Mouse (Mus musculus) small intestine, adult 10 weeks (tissue): ENCODE measurements around the gene Ifitm5. TPM values are rescaled to one million over a fixed set of nuclear protein-coding genes. Genes with fewer than 3 reads are reported as not detected.

Experiments used
- polyA plus RNA-seq: library from polyadenylated mRNA; stranded (reverse); fragments of 350-450 nt; fragmentation: Illumina TruSeq; extraction: RNeasy Lipid Tissue Mini Kit (QIAGEN cat#74804); gene quantifications from one replicate; pipeline ENCODE4 v1.2.3, GENCODE M21; 2014; ENCODE audit warnings: low replicate concordance

The Ifitm5 gene
- not detected for polyA plus RNA-seq

GRCm38 (mm10) chr7:140949824-140950530 is at the start of gene Ifitm5:
Gene Ifitm5, minus strand, starts transcription at chr7:140950291.

GRCm38 (mm10) chr7:140966921-140967320 is 16.8 kb upstream of the Ifitm5 start, which contains the start of gene Ifitm1:
Gene Ifitm1, plus strand, starts transcription at chr7:140967221.

GRCm38 (mm10) chr7:140955758-140956555 is 5.9 kb upstream of the Ifitm5 start, which contains the start of the genes Gm45717 and Ifitm2:
Gene Gm45717, minus strand, starts transcription at chr7:140955937.
Gene Ifitm2, minus strand, starts transcription at chr7:140955987.

DNA sequence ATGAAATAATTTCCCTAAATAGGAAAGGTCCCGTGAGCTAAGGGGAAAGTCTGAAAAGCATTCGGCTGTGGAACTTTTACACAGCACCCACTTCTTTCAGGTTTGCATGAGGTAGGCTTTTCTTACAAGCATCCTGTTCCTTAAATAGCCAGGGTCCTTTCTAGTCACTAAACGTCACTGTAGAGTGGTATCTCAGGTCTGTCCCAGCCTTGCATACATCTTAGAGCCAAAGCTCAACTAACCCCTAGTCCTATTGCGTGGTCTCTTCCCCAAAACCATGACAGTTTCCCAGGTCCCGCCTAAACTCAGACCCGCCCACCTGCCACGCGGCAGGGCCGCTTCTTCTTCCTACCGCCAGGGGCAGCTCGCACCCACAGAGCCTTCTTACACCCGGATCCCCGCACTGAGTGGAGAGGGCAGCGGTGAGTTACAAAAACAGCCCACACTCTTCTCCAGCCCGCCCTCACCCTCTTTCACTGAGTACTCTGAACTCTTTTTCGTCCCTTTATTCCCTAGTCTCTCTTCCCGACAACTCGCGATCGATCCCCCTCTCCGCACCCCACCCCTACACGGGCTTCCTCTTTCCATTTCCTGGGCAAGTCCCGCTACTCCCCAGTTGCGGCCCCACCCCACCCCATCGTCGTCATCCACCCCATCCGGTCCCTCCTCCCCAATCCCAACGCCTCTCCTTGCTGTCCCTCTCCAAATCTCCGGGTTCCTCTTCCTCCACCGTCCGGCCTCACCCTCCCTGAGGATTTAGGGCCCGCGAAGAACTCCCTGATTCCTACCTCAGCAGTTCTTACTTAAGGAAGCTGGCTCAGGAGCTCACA is 8.7 kb downstream of the Ifitm5 start, which contains the start of gene Pgghg:
Gene Pgghg (plus strand): TSS at position 170 of the 830 bp plus-strand sequence.

GRCm38 (mm10) chr7:140920418-140921029 is 29.6 kb downstream of the Ifitm5 start, which contains the start of gene Nlrp6:
Gene Nlrp6, plus strand, starts transcription at chr7:140920902.

GRCm38 (mm10) chr7:140900220-140900619 is 49.9 kb downstream of the Ifitm5 start, which contains the start of gene Cox8b:
Gene Cox8b, minus strand, starts transcription at chr7:140900446.

Other genes with a start within 250 kb of the Ifitm5 start
- 17.1 TPM for gene Cyp2e1, start 186.6 kb downstream of the Ifitm5 start, polyA plus RNA-seq
- gene Syce1, start 162.4 kb downstream of the Ifitm5 start, polyA plus RNA-seq = not detected
- 0.48 TPM for gene Zfp941, start 128.1 kb downstream of the Ifitm5 start, polyA plus RNA-seq
- 11.9 TPM for gene Urah, start 115.3 kb downstream of the Ifitm5 start, polyA plus RNA-seq
- gene Scgb1c1, start 104.7 kb downstream of the Ifitm5 start, polyA plus RNA-seq = not detected
- gene Odf3, start 102.5 kb downstream of the Ifitm5 start, polyA plus RNA-seq = not detected
- not detected for gene Gm45785, start 94.0 kb downstream of the Ifitm5 start, polyA plus RNA-seq
- 3.7 TPM for gene Ric8a, start 93.3 kb downstream of the Ifitm5 start, polyA plus RNA-seq
- gene Bet1l, start 92.7 kb downstream of the Ifitm5 start, polyA plus RNA-seq = 0.78 TPM
- gene Psmd13, start 68.3 kb downstream of the Ifitm5 start, polyA plus RNA-seq = 132 TPM
- gene Sirt3, start 68.0 kb downstream of the Ifitm5 start, polyA plus RNA-seq = 3.8 TPM
- not detected for gene Cox8b, start 49.8 kb downstream of the Ifitm5 start, polyA plus RNA-seq
- 23.8 TPM for gene Nlrp6, start 29.4 kb downstream of the Ifitm5 start, polyA plus RNA-seq
- 0.30 TPM for gene Pgghg, start 8.9 kb downstream of the Ifitm5 start, polyA plus RNA-seq
- gene Gm45717, start 5.6 kb upstream of the Ifitm5 start, polyA plus RNA-seq = not detected
- gene Ifitm2, start 5.7 kb upstream of the Ifitm5 start, polyA plus RNA-seq = 37.5 TPM
- gene Ifitm1, start 16.9 kb upstream of the Ifitm5 start, polyA plus RNA-seq = 3.0 TPM
- gene Ifitm3, start 60.5 kb upstream of the Ifitm5 start, polyA plus RNA-seq = 4.3 TPM
- 5.2 TPM for gene Ifitm6, start 67.6 kb upstream of the Ifitm5 start, polyA plus RNA-seq
- gene Gm17387, start 78.8 kb upstream of the Ifitm5 start, polyA plus RNA-seq = not detected
- 0.45 TPM for gene B4galnt4, start 110.8 kb upstream of the Ifitm5 start, polyA plus RNA-seq
- 0.74 TPM for gene Pkp3, start 127.9 kb upstream of the Ifitm5 start, polyA plus RNA-seq
- 1.6 TPM for gene Sigirr, start 150.3 kb upstream of the Ifitm5 start, polyA plus RNA-seq
- 145 TPM for gene Ano9, start 167.5 kb upstream of the Ifitm5 start, polyA plus RNA-seq
- 11.3 TPM for gene Ptdss2, start 172.1 kb upstream of the Ifitm5 start, polyA plus RNA-seq
- 1.9 TPM for gene Rnh1, start 222.6 kb upstream of the Ifitm5 start, polyA plus RNA-seq
- gene Hras, start 243.7 kb upstream of the Ifitm5 start, polyA plus RNA-seq = 2.0 TPM
- 0.56 TPM for gene Lrrc56, start 243.9 kb upstream of the Ifitm5 start, polyA plus RNA-seq